Mouse (Mus musculus): ENCODE data around the gene Eml1. TPM values are rescaled to one million over a fixed set of nuclear protein-coding genes. Genes with fewer than 3 reads are reported as not detected.

The Eml1 gene
- polyA plus RNA-seq, 1 experiment = 0.02 TPM

GRCm38 (mm10) chr12:108474440-108474839 lies 103.7 kb downstream of the Eml1 start:
- Histone ChIP-seq H3K4me1 (ENCODE audit: control insufficient read depth) (no peaks in the 10 kb centered on the region), H3K27me3 (ENCODE audit: control insufficient read depth) (no peaks in the 10 kb centered on the region), H3K9me3 (ENCODE audit: control insufficient read depth, low read length) (no peaks in the 10 kb centered on the region), H3K4me3 (replicated peaks) (no peak overlapping the region), H3K36me3 (ENCODE audit: control insufficient read depth) (no peaks in the 10 kb centered on the region)
- TF ChIP-seq GATA1 (IDR thresholded peaks at IDR 0.05; ENCODE audit: low read length) (no peak), TAL1 (IDR thresholded peaks at IDR 0.05; ENCODE audit: low read length) (no peak)

DNA sequence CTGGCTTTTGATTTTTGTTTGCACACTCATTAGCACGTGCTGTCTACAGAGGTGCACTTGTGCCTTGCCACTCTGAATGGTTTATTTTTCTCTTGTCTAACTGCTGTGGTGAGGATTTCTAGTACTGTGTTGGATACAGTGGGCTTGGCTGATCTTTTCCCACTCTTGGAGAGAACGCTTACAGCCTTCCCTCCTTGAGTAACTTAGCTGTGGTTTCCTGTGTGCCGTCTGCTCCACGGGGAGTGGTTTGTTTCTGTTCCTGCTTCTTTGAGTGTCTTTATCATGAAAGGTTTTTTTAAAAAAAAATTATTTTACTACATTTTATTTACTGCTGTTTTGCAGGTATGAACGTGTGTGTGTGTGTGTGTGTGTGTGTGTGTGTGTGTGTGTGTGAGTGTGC lies 108.0 kb downstream of the Eml1 start:
- H3K36me3 ChIP-seq (ENCODE audit: control insufficient read depth) = no peaks in the 10 kb centered on the region
- H3K4me1 ChIP-seq (ENCODE audit: control insufficient read depth) = no peaks in the 10 kb centered on the region
- H3K9me3 ChIP-seq (ENCODE audit: control insufficient read depth, low read length) = no peaks in the 10 kb centered on the region

GRCm38 (mm10) chr12:108480704-108481365 lies 110.1 kb downstream of the Eml1 start:
- no peak overlapping the region for H3K4me3 ChIP-seq (replicated peaks)
- no peaks in the 10 kb centered on the region for H3K9me3 ChIP-seq (ENCODE audit: control insufficient read depth, low read length)

More for the DNA sequence above, 108.0 kb downstream of the Eml1 start:
- TF ChIP-seq TAL1 (IDR thresholded peaks at IDR 0.05; ENCODE audit: low read length) (no peak), GATA1 (IDR thresholded peaks at IDR 0.05; ENCODE audit: low read length) (no peak)
- Histone ChIP-seq H3K4me3 (replicated peaks) (no peak overlapping the region), H3K27me3 (ENCODE audit: control insufficient read depth) (no peaks in the 10 kb centered on the region)

DNA sequence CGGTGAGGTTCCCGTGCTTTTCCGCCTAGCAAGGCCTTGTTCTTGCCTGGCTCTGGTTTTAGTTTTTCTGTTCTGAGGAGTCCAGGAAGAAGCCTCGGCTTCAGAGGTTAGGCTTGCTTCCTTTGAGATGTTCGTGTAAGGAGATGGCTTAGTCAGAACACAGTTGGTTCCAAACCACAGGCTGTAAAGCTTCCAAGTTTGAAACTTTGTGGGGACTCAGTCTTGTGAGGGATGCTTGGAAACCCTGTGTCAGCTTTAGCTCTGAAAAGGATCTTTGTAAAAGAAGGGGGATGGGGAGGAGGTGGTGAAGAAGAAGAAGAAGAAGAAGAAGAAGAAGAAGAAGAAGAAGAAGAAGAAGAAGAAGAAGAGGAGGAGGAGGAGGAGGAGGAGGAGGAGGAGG lies 118.3 kb downstream of the Eml1 start:
- no peaks in the 10 kb centered on the region for H3K9me3 ChIP-seq (ENCODE audit: control insufficient read depth, low read length)
- no peaks in the 10 kb centered on the region for H3K4me1 ChIP-seq (ENCODE audit: control insufficient read depth)
- H3K27me3 ChIP-seq (ENCODE audit: control insufficient read depth) = no peaks in the 10 kb centered on the region
- no peaks in the 10 kb centered on the region for H3K36me3 ChIP-seq (ENCODE audit: control insufficient read depth)
- TF ChIP-seq TAL1 (IDR thresholded peaks at IDR 0.05; ENCODE audit: low read length) (no peak), GATA1 (IDR thresholded peaks at IDR 0.05; ENCODE audit: low read length) (no peak)
- H3K4me3 ChIP-seq (replicated peaks) = no peak overlapping the region

More at GRCm38 (mm10) chr12:108480704-108481365, 110.1 kb downstream of the Eml1 start:
- Histone ChIP-seq H3K36me3 (ENCODE audit: control insufficient read depth) (no peaks in the 10 kb centered on the region), H3K27me3 (ENCODE audit: control insufficient read depth) (no peaks in the 10 kb centered on the region), H3K4me1 (ENCODE audit: control insufficient read depth) (no peaks in the 10 kb centered on the region)
- TF ChIP-seq GATA1 (IDR thresholded peaks at IDR 0.05; ENCODE audit: low read length) (no peak), TAL1 (IDR thresholded peaks at IDR 0.05; ENCODE audit: low read length) (no peak)

DNA sequence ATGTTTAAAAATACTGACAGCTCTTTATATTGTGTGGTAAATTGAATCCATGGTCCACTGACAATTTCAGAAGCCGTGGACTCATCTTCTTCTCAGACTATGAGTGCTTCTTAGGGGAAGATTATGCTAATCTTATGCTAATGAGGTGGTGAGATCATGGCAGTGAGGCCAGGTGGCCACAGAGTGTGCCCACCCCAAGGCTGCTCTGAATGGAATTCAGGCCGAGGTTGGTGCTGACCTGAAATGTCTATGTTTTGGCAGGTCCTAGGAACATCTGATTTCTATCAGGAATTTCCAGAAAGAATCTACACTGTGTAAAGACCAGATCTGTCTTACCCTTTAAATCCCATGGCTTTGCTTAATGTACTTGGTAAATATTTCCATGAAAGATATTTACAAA lies 119.0 kb downstream of the Eml1 start:
- no peak for TF ChIP-seq TAL1 (IDR thresholded peaks at IDR 0.05; ENCODE audit: low read length)
- no peak for TF ChIP-seq GATA1 (IDR thresholded peaks at IDR 0.05; ENCODE audit: low read length)
- Histone ChIP-seq H3K36me3 (ENCODE audit: control insufficient read depth) (no peaks in the 10 kb centered on the region), H3K27me3 (ENCODE audit: control insufficient read depth) (no peaks in the 10 kb centered on the region), H3K9me3 (ENCODE audit: control insufficient read depth, low read length) (no peaks in the 10 kb centered on the region), H3K4me1 (ENCODE audit: control insufficient read depth) (no peaks in the 10 kb centered on the region), H3K4me3 (replicated peaks) (no peak overlapping the region)

GRCm38 (mm10) chr12:108490336-108490735 lies 119.6 kb downstream of the Eml1 start:
- Histone ChIP-seq H3K36me3 (ENCODE audit: control insufficient read depth) (no peaks in the 10 kb centered on the region), H3K27me3 (ENCODE audit: control insufficient read depth) (no peaks in the 10 kb centered on the region), H3K9me3 (ENCODE audit: control insufficient read depth, low read length) (no peaks in the 10 kb centered on the region), H3K4me1 (ENCODE audit: control insufficient read depth) (no peaks in the 10 kb centered on the region), H3K4me3 (replicated peaks) (no peak overlapping the region)
- TF ChIP-seq GATA1 (IDR thresholded peaks at IDR 0.05; ENCODE audit: low read length) (no peak), TAL1 (IDR thresholded peaks at IDR 0.05; ENCODE audit: low read length) (no peak)

DNA sequence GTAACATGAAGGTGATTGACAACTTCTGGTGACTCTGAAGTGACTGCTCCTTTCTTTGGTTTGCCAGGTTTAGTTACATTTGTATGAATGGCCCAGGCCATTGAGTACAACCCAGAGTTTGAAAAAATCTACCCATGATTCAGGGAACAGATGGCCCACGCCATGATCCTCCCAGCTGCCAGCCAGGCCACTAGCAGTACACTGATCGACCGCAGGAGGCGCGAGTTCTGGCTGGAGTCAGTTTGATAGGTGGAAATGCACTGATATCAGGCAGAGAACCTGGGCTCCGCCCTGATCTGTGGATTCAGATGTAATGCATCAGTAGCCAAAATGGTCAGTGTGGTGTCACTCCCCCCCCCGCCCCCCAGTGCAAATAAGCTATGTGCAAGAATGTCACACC lies 120.2 kb downstream of the Eml1 start:
- Histone ChIP-seq H3K36me3 (ENCODE audit: control insufficient read depth) (no peaks in the 10 kb centered on the region), H3K4me1 (ENCODE audit: control insufficient read depth) (no peaks in the 10 kb centered on the region), H3K9me3 (ENCODE audit: control insufficient read depth, low read length) (no peaks in the 10 kb centered on the region), H3K4me3 (replicated peaks) (no peak overlapping the region), H3K27me3 (ENCODE audit: control insufficient read depth) (no peaks in the 10 kb centered on the region)
- TF ChIP-seq TAL1 (IDR thresholded peaks at IDR 0.05; ENCODE audit: low read length) (no peak), GATA1 (IDR thresholded peaks at IDR 0.05; ENCODE audit: low read length) (no peak)

DNA sequence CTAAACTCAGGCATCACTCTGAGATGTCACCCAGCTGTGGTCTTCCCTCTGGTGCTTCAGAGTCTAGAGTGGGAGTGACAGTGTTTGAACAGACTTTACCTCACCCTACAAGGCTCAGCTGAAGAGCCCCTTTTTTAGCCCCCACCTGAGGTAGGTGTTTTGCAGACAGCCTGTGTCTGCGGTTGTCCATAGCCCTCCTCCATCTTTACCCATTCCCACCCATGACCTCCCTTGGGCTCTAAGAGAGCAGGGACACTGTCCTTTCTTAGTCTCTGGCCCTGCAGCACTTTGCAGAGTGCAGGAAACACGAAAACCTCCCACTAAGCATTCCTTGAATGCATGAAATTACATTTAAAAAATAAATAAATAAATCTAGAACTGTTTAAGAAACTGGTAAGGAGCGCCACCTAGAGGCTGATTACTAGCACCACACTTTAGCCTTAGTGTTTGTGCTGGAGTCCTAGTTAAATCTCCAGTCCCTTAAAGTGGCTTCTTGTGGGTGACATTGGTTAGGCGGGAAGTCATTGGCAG lies 123.3 kb downstream of the Eml1 start:
- TF ChIP-seq GATA1 (IDR thresholded peaks at IDR 0.05; ENCODE audit: low read length) (no peak), TAL1 (IDR thresholded peaks at IDR 0.05; ENCODE audit: low read length) (no peak)
- no peaks in the 10 kb centered on the region for H3K4me1 ChIP-seq (ENCODE audit: control insufficient read depth)
- H3K9me3 ChIP-seq (ENCODE audit: control insufficient read depth, low read length) = no peaks in the 10 kb centered on the region
- no peak overlapping the region for H3K4me3 ChIP-seq (replicated peaks)
- no peaks in the 10 kb centered on the region for H3K27me3 ChIP-seq (ENCODE audit: control insufficient read depth)
- H3K36me3 ChIP-seq (ENCODE audit: control insufficient read depth) = no peaks in the 10 kb centered on the region

- TF ChIP-seq TAL1 (IDR thresholded peaks at IDR 0.05; ENCODE audit: low read length) = no peak
- TF ChIP-seq GATA1 (IDR thresholded peaks at IDR 0.05; ENCODE audit: low read length) = no peak
- Histone ChIP-seq H3K4me3 (replicated peaks) (no peak overlapping the region), H3K36me3 (ENCODE audit: control insufficient read depth) (no peaks in the 10 kb centered on the region), H3K4me1 (ENCODE audit: control insufficient read depth) (no peaks in the 10 kb centered on the region), H3K9me3 (ENCODE audit: control insufficient read depth, low read length) (no peaks in the 10 kb centered on the region), H3K27me3 (ENCODE audit: control insufficient read depth) (no peaks in the 10 kb centered on the region)
These were observed 124.9 kb downstream of the Eml1 start for GRCm38 (mm10) chr12:108495455-108496235.

Data from erythroblast, embryonic 14.5 days (primary cell).